Mouse (Mus musculus) urinary bladder, postnatal 14 days (tissue): Measurements from ENCODE around the gene Tmprss4.
A peak's percentile ranks its signal among the peaks of the same experiment; 100 is the strongest.

ENCODE experiments used
- DNase-seq: peaks from one replicate; pipeline ENCODE4 v3.0.0; 2021; ENCODE audit warnings: low spot score

The Tmprss4 gene

DNA sequence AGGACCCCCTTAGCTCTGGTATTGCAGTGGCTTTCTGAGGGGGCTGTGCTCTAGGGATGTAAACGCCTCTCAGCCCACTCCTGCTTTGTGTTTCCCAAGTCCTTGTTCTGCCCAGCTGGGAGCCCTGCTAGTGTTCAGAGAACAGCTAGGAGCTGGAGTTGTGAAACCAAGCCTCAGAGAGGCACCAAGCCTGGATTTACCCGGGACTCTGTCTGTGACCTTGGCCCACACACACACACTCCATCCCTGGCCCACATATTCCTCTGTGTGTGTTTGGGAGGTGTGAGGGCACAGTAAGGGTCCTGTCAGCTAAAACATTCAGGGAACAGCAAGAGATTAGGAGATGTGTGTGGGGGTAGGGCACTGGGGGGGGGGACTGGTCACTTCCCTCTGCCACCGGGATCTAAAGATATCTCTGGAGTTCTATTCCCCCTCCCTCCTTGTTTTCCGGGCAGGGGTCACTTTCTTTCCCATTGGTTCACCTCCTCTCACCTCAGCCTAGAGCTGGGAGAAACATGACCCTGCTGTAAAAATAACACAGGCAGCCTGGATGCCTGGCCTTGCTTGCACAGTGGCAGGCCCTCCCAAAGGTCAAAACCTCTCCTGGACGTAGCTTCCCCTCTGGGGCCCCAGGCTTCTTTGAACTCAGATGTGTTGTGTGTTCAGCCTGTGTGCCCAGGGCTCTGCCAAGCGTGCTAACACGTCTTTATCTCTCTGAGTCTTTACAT, 67.3 kb downstream of the Tmprss4 start:
- no peak for DNase-seq

GRCm38 (mm10) chr9:45133484-45134310, 70.2 kb downstream of the Tmprss4 start:
- peak; percentile 69 for DNase-seq

DNA sequence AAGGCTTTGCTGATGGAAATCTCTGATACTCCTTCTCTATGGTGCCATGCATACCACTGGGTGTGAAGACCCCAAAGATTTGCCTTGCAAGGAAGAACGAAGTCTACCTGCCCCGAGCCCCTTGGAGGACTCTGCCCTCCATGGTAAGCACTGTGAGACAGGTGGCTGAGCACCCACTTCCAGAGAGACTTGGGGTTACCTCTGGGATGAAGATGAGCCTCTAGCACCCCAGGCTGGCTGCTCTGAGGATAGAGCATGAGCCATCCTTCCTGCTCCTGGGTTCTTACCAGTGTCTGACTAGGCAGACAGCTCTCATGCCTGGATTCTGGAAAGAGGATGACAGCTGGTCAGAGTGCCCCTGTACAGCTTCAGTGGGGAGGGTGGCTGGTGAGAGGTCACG, 73.8 kb downstream of the Tmprss4 start:
- no peak for DNase-seq

GRCm38 (mm10) chr9:45126941-45127340, 77.0 kb downstream of the Tmprss4 start:
- no peak for DNase-seq

- DNase-seq: no peak
These were observed 78.7 kb downstream of the Tmprss4 start for GRCm38 (mm10) chr9:45125211-45125610.
